Mouse (Mus musculus) small intestine, adult 10 weeks (tissue): ENCODE data around the gene Slc46a1. TPM values are rescaled to one million over a fixed set of nuclear protein-coding genes. Genes with fewer than 3 reads are reported as not detected.

ENCODE experiments used
- polyA plus RNA-seq: library from polyadenylated mRNA; stranded (reverse); fragments of 350-450 nt; fragmentation: Illumina TruSeq; extraction: RNeasy Lipid Tissue Mini Kit (QIAGEN cat#74804); gene quantifications from one replicate; pipeline ENCODE4 v1.2.3, GENCODE M21; 2014; ENCODE audit warnings: low replicate concordance

The Slc46a1 gene
- polyA plus RNA-seq: 8.8 TPM

DNA sequence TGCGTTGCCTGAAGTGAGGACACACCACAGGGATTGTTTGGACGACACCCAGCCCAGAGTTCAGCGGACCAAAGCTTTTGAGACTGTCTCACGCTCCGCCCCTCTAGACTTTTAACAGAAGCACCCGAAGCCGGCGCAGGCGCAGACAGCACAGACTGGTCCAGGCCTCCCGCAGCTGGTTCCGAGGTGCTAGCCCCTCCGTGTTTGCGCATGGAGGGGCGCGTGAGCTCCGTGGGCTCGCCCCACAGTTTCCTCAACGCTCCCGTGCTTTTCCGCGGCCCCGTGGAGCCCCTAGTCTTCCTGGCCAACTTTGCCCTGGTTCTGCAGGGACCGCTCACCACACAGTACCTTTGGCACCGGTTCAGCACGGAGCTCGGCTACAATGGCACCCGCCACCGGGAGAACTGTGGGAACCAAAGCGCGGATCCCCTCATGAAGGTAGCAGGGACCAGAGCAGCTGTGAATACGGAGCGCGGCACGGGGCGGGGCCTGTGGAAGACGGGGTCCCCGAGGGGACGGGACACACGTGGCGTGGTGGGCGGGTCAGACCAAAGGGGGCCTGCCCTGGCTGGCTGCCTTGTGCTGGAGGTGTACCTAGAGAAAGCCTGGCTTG is at the start of gene Slc46a1:
Gene Slc46a1 (plus strand): TSS at position 130 of the 613 bp plus-strand sequence.

DNA sequence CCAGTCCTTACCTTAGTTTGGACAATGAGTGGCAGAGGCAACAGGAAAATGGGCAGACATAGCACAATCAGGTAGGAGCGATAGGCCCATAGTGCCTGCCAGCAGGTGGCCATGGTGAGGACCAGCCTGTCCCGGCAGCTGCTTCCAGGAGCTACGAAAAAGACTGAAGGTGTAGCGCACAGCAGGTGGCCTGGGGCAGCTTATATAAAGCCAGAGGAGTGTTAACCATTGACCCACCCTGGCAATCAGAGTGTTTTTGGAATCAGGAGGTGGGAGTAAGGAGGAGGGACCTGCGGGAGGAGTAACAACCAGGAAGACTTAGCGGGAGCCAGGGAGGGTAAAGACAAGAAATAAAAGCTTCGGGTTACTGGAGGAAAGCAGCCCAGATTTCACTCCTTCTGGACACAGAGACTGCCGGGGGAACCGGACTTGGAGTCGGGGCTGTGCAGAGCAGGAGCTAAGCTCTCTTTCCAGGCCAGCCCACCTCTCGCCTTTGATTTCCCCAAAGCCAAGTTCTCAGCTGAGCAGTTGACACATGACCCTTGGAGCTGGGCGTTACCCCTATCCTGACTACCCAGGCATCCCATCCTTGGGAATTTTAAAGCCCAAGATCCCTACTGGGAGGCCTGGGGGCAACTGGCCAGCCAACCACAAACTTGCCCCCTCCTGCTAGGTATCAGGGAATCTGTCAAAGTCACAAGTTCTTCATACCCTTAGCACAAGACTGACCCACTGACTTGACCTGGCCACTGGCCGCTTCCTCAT is 43.3 kb upstream of the Slc46a1 start, which contains the start of gene Slc13a2:
Gene Slc13a2 (minus strand): TSS at position 163 of the 765 bp plus-strand sequence.

DNA sequence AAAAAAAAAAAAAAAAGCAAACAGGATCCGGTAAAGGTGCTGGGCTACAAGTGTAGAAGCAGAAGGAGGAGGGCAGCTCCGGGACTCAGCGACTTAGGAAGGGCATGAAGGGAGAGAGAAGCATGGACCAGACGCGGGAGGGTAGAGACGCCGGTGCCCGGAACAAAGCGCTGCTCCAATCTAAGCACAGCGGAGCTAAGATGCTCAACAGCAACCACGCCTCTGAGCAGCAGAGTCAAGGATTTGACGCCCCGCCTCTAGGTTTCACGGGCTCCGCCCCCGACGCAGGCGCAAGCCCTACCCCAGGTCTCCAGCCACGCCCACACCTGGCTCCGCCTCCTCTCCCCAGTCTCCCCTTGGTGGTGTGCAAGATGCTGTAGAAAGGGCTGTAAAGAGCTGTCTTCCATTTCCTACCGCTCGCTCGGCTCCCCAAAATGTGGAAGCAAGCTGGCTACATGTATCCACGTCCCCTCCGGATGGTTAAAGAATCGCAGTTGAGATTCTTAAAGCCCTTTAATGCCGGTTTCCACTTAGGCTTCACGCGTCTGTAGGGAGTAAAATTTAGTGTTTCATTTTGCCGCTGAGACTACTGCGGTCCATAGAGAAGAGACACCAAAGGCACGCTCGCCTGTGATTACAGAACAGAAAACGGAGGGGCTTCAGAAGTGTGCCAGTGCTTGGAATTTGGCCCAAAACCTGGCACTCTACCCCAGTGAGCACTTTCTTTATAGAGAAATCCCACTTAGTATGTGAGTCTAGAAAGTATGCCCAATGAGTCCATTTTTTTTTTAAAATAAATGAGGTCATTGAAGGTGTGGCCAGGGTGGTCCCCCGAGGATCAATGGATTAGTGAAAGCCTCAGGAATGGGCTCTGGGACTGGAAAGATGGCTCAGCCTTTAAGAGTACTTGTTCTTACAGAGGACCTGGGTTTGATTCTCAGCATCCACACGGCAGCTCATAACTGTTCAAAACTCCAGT is 32.3 kb downstream of the Slc46a1 start, which contains the start of gene Sarm1:
Gene Sarm1 (minus strand): TSS at position 211 of the 979 bp plus-strand sequence.

DNA sequence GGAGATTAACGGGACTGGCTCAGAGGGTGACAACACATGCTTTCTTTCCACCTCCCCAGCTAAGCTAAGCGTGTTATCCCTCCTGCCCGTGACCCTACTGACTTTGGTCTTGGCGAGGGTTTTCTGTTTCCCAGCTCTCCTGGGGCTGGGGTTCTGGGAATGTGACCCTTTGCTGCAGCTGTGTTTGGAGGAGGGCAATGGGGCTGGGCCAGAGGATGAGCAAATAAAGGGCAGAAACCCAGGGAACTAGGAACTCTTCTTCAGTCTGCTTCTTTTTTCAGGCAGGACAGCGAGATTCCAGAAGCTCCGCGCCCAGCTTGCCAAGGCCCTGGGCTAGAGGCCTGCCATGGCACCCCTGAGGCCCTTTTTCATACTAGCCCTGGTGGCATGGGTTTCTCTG is 33.5 kb downstream of the Slc46a1 start, which contains the start of gene Vtn:
Gene Vtn (plus strand): TSS at position 88 of the 400 bp plus-strand sequence.

DNA sequence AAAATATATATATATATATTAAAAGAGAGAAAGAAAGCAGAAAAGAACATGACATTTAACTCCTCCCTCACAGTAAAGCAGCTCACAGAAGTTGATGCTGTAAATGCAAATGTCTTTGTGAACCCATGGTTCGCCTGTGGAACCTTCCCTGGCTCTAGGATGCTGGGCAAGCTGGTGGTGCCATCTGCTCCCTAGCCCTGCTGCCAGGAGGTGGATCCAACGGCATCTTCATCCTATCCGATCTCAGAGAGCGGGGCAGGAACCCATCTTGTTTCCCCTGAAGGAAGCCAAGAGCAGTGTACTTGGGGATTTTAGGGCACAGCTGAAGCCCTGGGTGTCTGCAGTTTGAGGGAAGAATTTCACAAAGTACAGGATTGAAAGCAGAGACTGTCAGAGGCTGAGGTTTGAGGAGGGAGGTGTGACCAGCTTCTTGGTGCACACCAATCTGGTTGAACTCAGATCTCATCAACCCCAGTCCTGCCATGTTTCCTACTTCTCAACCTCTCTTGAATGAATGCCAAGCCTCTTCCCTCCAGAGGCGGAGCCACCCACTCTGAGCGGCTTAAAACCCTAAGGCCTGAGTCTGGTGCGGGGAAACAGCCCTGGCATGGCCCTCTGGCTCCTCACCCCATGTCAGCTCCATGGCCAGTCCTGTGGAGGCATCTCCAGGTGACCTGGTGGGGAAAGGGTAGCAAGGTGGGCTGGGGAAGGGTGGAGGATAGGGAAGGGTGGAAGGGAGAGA is 37.6 kb downstream of the Slc46a1 start, which contains the start of gene Sebox:
Gene Sebox (plus strand): TSS at position 539 of the 742 bp plus-strand sequence.

DNA sequence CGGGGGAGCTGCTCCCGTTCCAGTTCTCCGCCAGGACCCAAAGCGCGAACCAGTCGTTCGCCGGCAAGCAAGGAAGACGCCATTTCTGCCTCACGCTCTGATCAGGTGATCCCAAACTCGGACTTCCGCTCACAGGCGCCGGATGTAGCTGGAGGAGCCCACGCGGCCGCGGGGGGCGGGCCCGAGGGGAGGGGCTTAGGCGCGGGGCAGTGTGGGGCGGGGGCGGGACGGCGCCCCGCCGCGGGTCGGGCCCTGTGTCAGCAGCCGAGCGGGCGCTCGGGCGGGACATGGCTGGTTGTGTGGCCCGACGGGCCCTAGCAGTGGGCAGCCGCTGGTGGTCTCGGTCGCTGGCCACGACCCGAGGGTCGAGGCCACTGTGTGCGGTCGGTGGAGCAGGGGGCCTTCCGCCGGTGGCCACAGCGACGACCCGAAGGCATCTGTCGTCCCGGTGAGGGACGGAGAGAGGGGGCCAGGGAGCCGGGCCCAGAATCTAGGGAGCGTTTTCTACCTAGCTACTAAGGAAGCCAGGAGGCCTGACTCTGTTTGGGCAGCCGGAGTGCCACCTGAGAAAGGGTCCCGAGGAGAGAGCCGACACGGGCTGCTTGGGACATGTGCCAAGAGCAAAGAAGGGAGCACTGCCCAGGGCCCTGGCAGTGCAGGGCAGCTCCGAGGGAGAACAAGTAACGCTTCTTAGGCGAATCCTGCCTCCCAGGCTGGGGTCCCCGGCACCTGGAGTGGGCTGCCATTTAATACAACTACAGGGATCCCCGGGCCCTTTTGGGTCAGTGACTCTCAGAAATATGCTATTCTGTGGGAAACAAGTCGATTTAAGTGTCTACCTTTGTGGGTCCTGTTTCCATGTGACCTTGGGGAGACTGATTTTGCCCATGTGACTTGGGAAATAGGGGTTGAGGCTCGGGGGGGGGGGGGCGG is 46.8 kb downstream of the Slc46a1 start, which contains the start of the genes Tmem199 and Poldip2:
Gene Tmem199 (minus strand): TSS at position 148 of the 933 bp plus-strand sequence.
Gene Poldip2 (plus strand): TSS at position 169 of the 933 bp plus-strand sequence.

Other genes with a start within 250 kb of the Slc46a1 start
- 15.0 TPM for gene Sdf2, start 220.0 kb upstream of the Slc46a1 start, polyA plus RNA-seq
- 7.2 TPM for gene Supt6, start 219.7 kb upstream of the Slc46a1 start, polyA plus RNA-seq
- 55.5 TPM for gene 2610507B11Rik, start 203.9 kb upstream of the Slc46a1 start, polyA plus RNA-seq
- 1.5 TPM for gene BC030499, start 174.9 kb upstream of the Slc46a1 start, polyA plus RNA-seq
- gene Spag5, start 164.2 kb upstream of the Slc46a1 start, polyA plus RNA-seq: 8.9 TPM
- 3.8 TPM for gene Aldoc, start 142.7 kb upstream of the Slc46a1 start, polyA plus RNA-seq
- 1.9 TPM for gene Pigs, start 137.3 kb upstream of the Slc46a1 start, polyA plus RNA-seq
- not detected for gene Unc119, start 122.2 kb upstream of the Slc46a1 start, polyA plus RNA-seq
- not detected for gene Foxn1, start 79.1 kb upstream of the Slc46a1 start, polyA plus RNA-seq
- gene Slc13a2, start 43.5 kb upstream of the Slc46a1 start, polyA plus RNA-seq: 6.7 TPM
- gene Sarm1, start 32.1 kb downstream of the Slc46a1 start, polyA plus RNA-seq: not detected
- not detected for gene Vtn, start 33.4 kb downstream of the Slc46a1 start, polyA plus RNA-seq
- not detected for gene Sebox, start 37.8 kb downstream of the Slc46a1 start, polyA plus RNA-seq
- 15.1 TPM for gene Tmem199, start 46.5 kb downstream of the Slc46a1 start, polyA plus RNA-seq
- gene Poldip2, start 46.5 kb downstream of the Slc46a1 start, polyA plus RNA-seq: 6.3 TPM
- gene Tnfaip1, start 70.6 kb downstream of the Slc46a1 start, polyA plus RNA-seq: 53.0 TPM
- 97.4 TPM for gene Ift20, start 70.7 kb downstream of the Slc46a1 start, polyA plus RNA-seq
- gene Tmem97, start 85.1 kb downstream of the Slc46a1 start, polyA plus RNA-seq: 24.5 TPM
- 34.8 TPM for gene Nlk, start 231.7 kb downstream of the Slc46a1 start, polyA plus RNA-seq